Mouse (Mus musculus) testis, postnatal 14 days (tissue): ENCODE measurements at regions not wholly inside any gene's neighbourhood (a gene's known extent, or its start where the extent isn't known, plus 50 kb on each side); places are given as distances from the start of the nearest gene placed in this dataset.

Source experiments
- DNase-seq: peaks from one replicate; pipeline ENCODE4 v3.0.0; 2021; ENCODE audit warnings: low spot score

DNA sequence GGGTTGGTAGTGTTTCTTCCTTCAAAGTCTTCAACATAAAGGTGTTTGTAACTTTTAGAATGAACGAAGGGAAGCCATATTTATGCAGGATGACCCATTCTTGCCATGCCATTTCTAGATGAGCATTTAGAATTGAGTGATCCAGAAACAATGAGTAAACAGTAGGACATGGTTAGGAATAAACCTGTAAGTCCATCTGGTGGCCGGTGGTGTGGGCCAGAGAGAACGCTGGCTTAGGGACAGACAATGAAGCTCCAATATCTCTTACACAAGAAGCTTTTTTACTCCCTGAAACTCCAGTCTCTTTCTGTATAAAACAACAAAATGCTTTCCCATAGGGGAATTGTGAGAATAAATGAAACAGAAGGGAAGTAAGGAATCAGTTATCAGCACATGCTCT lies 296.9 kb upstream of the Clnk start:
- DNase-seq, result no peak

DNA sequence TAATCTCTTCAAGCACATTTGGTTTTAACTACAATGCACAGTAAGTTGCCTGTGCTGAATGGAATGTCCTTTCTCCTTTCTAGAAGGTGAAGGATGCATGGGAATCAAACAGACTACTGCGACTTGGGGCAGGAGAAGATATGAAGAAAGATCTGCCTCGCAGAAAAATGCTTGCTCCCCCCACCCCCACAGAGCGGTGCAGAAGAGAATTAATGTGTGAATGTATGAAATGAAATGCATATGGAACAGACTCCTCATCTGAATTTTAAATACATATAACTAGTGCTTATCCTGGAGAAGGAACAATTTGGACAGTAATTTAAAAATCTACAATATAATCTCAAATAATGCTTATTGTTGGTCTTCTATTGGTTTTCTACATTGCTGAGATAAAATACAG lies 283.0 kb upstream of the Clnk start:
- no peak for DNase-seq

DNA sequence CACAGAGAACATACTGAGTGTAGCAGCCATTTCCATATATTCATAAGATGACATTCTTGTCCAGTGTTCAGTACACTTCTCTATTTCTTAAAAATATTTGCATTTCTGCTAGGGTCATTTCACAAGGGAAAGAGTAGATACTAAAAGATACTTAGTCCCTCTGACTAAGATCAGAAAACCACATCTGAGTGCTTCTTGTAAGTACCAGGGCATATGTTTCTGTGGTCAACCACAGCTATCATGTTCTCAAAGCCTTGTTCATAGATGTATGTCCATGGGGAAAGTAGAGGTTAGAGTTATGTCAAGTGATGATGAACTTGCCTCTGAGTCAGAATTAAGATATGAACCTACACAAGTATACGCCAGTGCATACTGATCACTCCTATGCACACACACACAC lies 279.2 kb upstream of the Clnk start:
- DNase-seq, result no peak

GRCm38 (mm10) chr5:39153291-39153794 lies 276.7 kb upstream of the Clnk start:
- no peak for DNase-seq

DNA sequence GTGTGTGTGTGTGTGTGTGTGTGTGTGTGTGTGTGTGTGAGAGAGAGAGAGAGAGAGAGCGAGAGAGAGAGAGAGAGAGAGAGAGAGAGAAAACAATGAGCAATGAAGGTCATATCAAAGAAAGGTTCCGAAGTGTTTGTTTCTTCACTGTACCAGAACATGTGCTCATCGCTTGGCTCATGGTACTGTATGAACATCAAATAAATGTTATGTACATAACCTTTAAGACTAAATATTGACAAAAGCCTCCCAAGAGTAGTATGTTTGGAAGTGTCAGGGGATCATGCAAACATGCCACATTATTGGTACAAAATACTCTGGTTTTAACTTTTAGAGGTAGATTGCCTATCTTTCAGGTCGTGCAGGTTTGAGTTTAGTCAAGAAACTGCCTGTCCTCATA lies 275.3 kb upstream of the Clnk start:
- DNase-seq, result no peak

DNA sequence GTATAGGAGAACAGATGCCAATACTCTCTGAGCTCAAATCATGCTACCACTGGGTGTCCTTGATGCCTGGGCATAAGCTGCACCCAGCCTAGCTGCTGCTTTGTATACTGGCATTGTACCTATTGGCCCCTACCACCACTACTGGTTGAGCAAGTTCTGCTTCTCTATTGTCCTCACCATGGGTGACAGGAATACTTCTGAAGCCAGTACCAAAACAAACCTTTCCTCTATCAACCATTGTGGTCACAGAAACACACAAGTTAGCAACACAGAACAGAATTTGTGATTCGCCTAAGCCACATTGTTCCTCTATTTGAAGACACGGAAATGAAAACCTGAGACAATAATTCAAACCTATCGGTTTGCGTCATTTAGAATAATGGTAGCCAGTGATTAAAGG lies 274.3 kb upstream of the Clnk start:
- DNase-seq, result no peak

DNA sequence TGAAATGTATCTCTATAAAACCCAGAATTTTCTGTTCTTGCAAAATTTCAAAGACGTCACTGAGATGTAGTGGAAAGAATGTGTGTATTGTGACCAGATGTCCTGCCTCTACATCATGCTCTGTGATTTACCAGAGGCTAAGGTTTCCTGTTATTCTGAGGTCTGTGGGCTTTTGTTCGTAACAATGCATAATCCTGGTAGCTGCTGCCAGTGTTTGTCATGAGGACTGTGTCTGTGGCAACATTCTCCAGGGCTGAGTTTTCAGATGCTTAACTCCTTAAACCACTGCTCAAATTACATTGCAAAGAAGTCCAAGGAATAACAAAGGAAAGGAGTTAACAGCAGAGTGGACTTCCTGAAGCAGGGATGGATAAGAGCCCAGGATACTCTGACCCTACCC lies 269.0 kb upstream of the Clnk start:
- DNase-seq, result no peak

DNA sequence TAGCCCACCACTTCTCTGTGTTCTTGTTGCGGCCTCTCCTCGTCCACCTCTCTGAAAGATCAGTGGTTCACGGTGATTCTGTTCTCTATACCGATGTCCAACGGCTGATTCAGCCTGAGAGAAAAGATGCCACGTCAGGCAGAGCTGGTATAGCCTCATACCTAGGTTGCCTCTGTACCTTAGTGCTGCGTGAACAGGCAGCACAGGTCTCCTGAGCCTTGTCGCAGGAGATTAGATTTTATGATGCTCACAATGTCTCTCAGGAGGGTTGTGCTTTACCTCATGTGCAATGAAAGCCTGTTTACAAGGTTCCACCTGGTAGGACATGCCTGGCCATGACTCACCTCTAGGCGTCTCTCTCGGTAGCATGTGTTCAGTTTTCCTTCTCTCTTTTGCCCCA lies 267.6 kb upstream of the Clnk start:
- no peak for DNase-seq

DNA sequence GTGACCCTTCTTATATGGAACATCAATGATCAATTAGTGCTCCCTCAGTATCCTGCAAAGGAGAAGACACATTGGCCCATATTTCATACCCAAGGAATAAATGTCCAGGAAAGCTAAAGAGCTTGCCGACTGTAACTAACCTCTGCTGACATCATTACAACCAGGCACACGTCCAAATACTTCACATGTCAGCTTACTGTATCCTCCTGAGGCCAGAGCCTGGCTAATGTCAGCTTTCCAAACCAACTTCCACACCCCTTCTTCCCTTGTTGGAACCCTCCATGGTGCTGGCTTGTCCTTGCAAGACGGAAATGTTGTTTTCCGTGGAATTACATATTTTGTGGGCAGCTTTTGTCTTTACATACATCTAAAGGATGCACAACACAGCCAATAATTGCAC lies 267.0 kb upstream of the Clnk start:
- no peak for DNase-seq

DNA sequence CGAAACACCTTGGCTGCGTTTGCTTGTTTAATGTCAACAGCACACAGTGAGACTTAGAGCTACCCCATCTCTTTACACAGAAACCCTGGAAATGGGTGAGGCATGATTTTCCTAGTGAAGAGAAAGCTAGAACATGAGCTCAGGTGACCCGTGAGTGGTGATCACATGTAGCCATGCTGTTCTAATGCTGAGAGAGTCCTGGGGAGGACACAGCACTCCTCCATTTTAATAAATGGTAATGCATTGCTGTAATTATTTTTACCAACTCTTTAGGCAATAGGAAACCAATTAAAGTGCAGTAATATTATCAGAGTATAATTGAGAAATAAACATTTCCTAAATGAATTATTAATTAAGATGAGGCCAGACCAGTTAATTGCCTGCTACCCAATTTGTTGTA lies 261.8 kb upstream of the Clnk start:
- DNase-seq, result no peak

GRCm38 (mm10) chr5:39128931-39129330 lies 252.3 kb upstream of the Clnk start:
- no peak for DNase-seq

DNA sequence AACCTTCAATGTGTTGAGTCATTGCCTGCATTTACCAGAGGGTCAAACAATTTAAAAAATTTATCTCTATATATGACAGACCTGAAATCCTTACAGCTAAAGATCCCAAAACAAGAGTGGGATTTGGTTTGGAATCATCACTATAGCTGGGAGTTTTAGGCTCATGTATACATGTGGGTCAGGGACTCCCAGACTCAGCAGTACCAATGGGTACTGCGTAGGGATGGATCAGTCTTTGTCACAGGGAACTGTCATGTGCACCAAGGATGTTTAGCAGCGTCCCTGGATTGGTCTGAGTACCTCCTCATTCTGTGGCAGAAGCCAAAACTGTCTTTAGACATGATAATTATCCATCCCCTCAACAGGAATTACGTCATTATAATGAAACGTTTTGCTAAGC lies 250.2 kb upstream of the Clnk start:
- DNase-seq, result no peak

DNA sequence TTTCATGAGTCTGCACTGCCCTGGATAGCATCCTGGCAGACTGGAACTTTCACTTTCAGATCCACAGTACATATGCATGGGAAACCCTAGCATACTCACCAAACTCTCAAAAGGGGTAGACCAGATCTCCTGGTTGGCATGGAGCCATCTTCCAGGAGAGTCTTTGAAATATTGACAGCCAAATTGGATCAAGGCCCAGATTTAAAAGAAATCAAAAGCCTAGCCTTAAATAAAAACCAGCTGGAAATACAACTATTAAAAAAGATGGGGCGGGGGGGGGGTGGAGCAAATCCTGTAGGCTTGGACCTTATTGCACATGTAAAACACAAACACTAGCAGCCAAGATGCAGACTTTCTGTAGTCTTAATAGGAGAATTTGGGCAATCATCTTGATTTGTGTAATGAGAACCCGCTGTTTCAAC lies 249.7 kb upstream of the Clnk start:
- no peak for DNase-seq

GRCm38 (mm10) chr5:39110336-39110735 lies 233.7 kb upstream of the Clnk start:
- no peak for DNase-seq

DNA sequence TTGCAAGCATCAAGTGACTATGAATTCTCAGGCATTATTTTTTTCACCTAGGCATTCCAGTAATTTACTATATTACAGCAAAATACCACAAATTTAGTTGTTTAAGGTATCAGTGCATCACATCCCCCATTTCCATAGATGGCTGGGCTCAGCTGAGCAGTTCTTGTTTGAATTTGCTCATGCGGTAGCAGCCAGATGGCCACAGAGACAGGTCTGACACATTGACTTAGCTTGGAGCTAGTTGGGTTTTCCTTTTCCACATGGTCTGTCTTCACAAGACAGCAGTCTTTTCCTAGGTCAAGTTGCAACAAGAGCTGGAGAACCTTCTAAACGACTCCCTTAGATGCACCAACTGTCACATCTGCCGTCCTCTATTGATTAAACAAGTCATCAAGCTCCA lies 232.9 kb upstream of the Clnk start:
- DNase-seq, result no peak

DNA sequence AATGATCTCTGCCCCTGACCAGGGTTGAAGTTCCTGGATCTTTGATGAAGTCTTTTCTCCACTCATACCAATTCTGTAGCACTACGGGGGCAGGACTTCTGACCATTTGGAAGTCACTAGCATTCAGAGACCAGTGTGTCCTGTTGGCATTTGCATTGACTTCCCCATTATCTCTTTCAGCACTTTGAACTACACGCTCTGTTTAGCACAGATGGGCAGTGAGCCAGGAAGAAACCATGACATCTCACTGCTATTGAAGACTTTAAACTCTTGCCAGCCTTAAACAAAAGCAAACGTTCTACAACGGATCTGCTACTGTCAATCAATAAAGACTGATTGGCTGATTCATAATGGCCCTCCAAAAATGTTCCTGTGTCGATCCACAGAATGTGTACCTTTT lies 222.5 kb upstream of the Clnk start:
- no peak for DNase-seq

- no peak for DNase-seq
Observed at GRCm38 (mm10) chr5:39094875-39095274, 218.3 kb upstream of the Clnk start.

GRCm38 (mm10) chr5:39076555-39077178 lies 200.1 kb upstream of the Clnk start:
- no peak for DNase-seq

DNA sequence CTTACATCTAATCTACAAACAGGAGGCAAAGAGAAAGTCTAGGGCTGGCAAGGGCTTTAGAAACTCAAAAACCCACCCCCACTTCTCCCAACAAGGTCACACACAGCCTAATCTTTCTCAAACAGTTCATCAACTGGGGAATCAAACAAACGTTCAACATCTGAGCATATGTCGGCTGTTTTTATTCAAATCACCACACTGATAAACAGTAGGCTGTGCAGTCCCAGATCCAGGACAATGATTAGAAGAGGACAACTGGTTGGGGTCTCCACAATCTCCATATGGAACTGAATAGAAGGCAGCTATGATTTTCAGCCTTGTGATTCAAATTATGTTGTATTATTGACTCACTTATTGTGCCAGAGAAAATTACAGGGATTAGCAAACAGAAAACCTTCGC lies 193.1 kb upstream of the Clnk start:
- no peak for DNase-seq

DNA sequence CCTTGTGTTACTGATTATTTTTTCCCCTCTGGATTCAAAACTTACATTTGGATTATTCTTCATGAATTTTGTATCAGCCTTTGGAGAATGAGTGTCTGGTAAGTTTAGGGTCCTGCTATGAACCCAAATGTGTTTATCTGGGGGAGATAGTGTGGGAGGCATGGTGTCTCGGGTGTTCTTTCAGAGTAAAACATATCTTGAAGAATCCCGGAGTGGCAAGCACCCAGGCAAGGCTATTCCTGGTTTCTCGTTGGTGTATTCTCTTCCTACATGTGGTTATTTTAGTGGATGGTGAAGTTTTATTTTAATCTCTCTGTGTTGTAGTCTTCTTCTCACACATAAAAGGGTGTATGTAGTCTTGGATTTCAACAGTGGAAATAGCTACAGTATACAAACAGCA lies 186.4 kb upstream of the Clnk start:
- no peak for DNase-seq

GRCm38 (mm10) chr5:39052490-39053250 lies 176.1 kb upstream of the Clnk start:
- DNase-seq, result peak; percentile 6

DNA sequence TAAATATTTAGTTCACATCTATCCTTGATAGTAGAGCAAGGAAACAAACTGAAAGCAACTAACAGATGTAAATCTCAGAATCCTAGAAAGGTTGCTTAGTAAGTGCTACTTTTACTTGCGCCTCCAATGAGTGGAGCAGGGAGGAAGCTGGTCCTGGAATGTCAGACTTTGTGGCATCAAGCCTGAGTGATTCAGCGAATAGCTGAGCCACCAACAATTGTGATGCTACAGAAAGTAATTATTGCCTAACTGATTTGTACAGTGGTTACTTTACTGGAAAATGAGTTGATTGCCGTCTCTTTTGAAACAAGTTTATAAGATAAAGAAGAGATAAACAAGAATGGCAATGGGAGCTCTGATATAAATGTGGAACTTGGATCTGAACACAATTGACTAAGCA lies 173.9 kb upstream of the Clnk start:
- no peak for DNase-seq

DNA sequence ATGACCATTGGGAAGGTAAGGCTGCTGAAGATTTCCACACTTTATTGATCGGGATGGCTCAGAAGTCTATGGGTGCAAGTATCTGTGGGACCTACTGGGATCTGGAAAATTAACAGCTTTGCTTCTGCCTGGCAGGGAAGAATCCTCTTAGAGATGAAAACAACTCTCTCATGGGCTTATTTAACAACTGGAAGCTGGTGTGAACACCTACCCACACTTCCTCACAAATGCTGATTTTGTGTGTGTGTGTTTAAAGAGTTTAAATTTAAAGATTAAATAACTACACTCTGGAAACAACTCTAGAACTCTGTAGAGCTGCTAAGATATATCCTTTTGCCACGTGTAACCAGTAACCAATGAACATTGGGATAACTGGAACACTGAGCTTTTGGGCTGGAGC lies 172.5 kb upstream of the Clnk start:
- DNase-seq, result no peak

- DNase-seq, result no peak
Observed at GRCm38 (mm10) chr5:39040467-39040866, 163.9 kb upstream of the Clnk start.
